Mouse (Mus musculus) CH12.LX (cell line): ENCODE data around the gene Aldh3b2.

Experiments used
- CTCF ChIP-seq, 2 experiments: IDR thresholded peaks in 1 of 2; conservative IDR thresholded peaks in 1 of 2; 2 replicates each; pipeline ENCODE4 v1.5.1; 2011 to 2012; ENCODE audit warnings: low read depth in 2 of 2, low read length in 2 of 2, improper control_type of control experiment in 1 of 2, inconsistent platforms in 1 of 2, mild to moderate bottlenecking in 1 of 2, moderate library complexity in 1 of 2
- E2F4 ChIP-seq: IDR thresholded peaks from 2 replicates; pipeline ENCODE4 v1.6.1; 2011; ENCODE audit warnings: low read depth, low read length, improper control_type of control experiment; ENCODE audit not compliant: insufficient replicate concordance
- POLR2A ChIP-seq: IDR thresholded peaks from 2 replicates; pipeline ENCODE4 v1.6.1; 2011; ENCODE audit warnings: low read depth, mild to moderate bottlenecking, improper control_type of control experiment, low read length
- SMC3 ChIP-seq: IDR thresholded peaks from 2 replicates; pipeline ENCODE4 v1.6.1; 2011; ENCODE audit warnings: low read depth, low read length, improper control_type of control experiment
- ZMIZ1 ChIP-seq: IDR thresholded peaks from 2 replicates; pipeline ENCODE4 v1.6.1; 2012; ENCODE audit warnings: low read depth, mild to moderate bottlenecking, inconsistent platforms, low read length, improper control_type of control experiment

GRCm38 (mm10) chr19:3995505-3995904 is 23.4 kb downstream of the Aldh3b2 start:
- TF ChIP-seq POLR2A (no peak), E2F4 (no peak), CTCF (conservative IDR thresholded peaks at IDR 0.05 in 1 of 2, IDR thresholded peaks at IDR 0.05 in 1 of 2; ENCODE audit: low read depth in 2 of 2, low read length in 2 of 2) (no peak), SMC3 (no peak), ZMIZ1 (no peak)
